Mouse (Mus musculus) embryo, embryonic 11.5 days (tissue): ENCODE results near the gene Slc35f4.
"Not testable (repeated sequence)": the region's sequence is repeated elsewhere in the genome, so short reads cannot be mapped to it uniquely, and the experiment has no call there.

Experiments used
- DNase-seq: peaks from one replicate; pipeline ENCODE4 v3.0.0-alpha.2; 2012; ENCODE audit warnings: low read depth, low spot score

The Slc35f4 gene

DNA sequence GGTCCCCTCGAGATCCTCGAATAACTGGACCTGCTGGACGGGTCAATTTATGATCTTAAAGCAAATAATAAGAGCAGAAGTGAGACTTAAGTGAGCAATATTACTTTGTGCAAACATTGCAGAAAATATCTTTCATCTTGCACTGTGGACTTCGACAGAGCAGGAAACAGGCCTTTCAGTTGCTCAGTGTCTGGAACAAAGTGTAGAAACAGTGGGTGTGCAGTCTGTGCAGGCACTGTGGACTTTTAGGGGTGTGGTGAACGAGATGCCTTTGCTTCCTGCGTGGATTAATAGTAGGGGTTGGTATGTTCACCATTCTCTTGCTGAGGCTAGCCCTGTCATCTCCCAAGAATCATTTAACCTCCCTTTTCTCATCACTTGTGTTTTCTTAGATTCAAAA is 247.0 kb downstream of the Slc35f4 start:
- no peak for DNase-seq

DNA sequence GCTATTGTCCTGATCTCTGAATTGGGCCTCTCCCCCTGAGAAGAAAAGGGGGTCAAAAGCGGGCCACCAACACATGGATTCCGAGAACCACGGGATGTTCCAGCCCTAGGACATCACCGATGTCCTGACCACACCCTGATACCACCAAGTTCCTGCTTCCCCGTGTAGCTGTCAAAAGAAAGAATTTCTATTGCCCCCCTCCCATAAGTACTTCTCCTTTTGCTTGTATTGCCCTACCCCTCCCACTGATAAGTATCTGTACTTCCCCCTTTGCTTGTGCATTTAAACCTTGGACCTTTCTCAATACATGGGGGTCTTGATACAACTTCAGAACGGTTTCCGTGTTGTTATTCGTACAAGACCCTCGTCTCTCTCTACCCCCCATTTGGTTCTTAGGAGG is 247.4 kb downstream of the Slc35f4 start:
- not testable (repeated sequence) for DNase-seq

DNA sequence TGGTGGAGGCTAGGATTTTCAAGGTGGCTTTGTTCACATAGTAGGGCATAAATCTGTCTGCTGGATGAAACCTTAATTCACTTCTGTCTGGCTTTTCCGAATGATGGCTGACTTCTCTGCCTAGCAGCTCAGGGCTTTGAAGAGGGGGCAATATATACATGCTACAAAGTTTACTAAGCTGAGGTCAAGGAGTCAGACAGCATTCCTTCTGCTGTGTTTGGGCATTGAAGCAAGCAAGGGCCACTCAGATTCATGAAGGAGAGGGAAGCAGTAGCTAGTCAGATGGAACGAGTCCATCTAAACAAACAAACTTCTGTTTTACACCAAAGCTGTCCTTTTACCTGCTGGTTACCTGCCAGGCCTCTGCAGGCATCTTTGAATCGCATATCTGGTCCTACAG is 248.2 kb downstream of the Slc35f4 start:
- no peak for DNase-seq

DNA sequence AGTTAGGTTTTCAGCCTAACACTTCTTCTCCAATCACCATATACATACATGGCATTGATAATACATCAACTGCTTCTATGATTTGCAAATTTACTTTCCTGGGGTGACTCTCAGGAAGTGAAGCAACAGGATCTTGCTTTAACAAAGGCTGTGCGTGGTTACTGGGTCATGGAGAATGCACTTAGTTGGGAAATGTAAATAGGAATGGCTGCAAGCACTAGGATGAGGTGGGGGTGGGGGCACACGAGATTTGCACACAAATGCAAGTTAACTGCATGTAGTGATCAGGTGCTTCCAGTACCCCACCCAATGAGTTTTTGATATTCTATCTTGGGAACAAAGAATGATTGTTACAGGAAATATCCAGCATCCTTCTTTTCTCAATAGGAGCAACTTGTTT is 250.5 kb downstream of the Slc35f4 start:
- no peak for DNase-seq

DNA sequence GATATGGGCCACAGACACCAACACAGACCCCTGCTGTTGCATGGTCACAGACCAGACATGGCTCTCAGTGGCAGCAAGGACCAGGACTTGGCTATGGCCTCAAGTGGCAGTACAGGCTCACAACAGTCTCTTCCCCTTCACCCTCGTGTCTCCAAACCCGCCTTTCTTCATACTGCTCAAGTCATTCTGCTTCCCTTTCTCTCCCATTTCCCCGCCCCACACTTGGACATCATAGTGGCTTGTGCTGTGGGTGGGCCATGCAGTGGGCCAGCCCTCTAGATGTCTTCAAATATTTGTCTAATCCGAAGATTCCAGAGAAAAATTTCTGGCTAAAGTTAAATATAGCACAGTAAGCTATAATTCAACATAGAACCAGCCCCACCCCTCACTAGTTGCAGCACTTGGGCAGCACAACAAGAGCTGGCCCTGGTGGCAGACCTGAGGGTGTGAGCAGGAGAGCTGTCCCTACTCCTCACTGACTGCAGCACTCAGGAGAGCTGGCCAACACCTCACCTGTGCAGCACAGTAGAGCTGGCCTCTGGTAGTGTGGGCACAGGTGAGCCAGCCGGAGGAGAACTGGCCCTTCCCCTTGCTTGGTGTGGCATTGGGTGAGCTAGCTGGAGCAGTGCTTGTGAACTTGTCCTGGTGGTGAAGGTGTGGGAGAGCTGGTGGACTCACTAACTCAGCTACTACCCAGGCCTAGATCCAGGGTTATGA is 260.4 kb downstream of the Slc35f4 start:
- DNase-seq: no peak
